Mouse (Mus musculus): Measurements from ENCODE around the gene Cyp17a1. TPM values are rescaled to one million over a fixed set of nuclear protein-coding genes. Genes with fewer than 3 reads are reported as not detected.
A peak's percentile ranks its signal among the peaks of the same experiment; 100 is the strongest.

Gene Cyp17a1
- polyA plus RNA-seq, 1 experiment from 2014 or later = not detected

- peak within 1 kb of the TSS; percentile 60 for H3K4me2 ChIP-seq (ENCODE audit: low read length)
- H3K27ac ChIP-seq (ENCODE audit: low read depth, low read length) = peak within 1 kb of the TSS; percentile 74
- 2% methylated on average over 44 of the region's 44 CpGs for WGBS
- H3K27me3 ChIP-seq (replicated peaks; ENCODE audit: control insufficient read depth, insufficient read depth, low read length) = no peaks in the 10 kb centered on the region
- no peaks in the 10 kb centered on the region for H3K36me3 ChIP-seq (ENCODE audit: control insufficient read depth, insufficient read depth, low read length)
- peak within 1 kb of the TSS; percentile 87 for H3K9ac ChIP-seq (ENCODE audit: low read length)
- no peaks in the 10 kb centered on the region for H3K9me3 ChIP-seq (replicated peaks; ENCODE audit: control insufficient read depth, low read length)
- ATAC-seq (peak; percentile 97), DNase-seq (ENCODE audit: low spot score) (peak; percentile 95)
- peak within 1 kb of the TSS; percentile 65 for H3K4me3 ChIP-seq (ENCODE audit: low read depth, low read length)
- peaks cover 6% of the 10 kb centered on the region; the same call in 1 of the 2 replicates for H3K4me1 ChIP-seq (ENCODE audit: control insufficient read depth, insufficient read depth, low read length)
Observed at GRCm38 (mm10) chr19:46689460-46690372, 16.7 kb upstream of the Cyp17a1 start, which contains the start of gene Borcs7. Gene Borcs7 (plus strand): TSS chr19:46689906.

GRCm38 (mm10) chr19:46679720-46680383, 6.9 kb upstream of the Cyp17a1 start:
- DNase-seq (ENCODE audit: low spot score) (no peak), ATAC-seq (no peak)
- WGBS = 74% methylated on average over 12 of the region's 12 CpGs
- H3K27ac ChIP-seq (ENCODE audit: low read depth, low read length) = no peak overlapping the region
- H3K4me3 ChIP-seq (ENCODE audit: low read depth, low read length) = no peak overlapping the region
- no peaks in the 10 kb centered on the region for H3K27me3 ChIP-seq (replicated peaks; ENCODE audit: control insufficient read depth, insufficient read depth, low read length)
- no peaks in the 10 kb centered on the region for H3K36me3 ChIP-seq (ENCODE audit: control insufficient read depth, insufficient read depth, low read length)
- no peak overlapping the region for H3K4me2 ChIP-seq (ENCODE audit: low read length)
- H3K4me1 ChIP-seq (ENCODE audit: control insufficient read depth, insufficient read depth, low read length) = no peaks in the 10 kb centered on the region
- no peak overlapping the region for H3K9ac ChIP-seq (ENCODE audit: low read length)
- no peaks in the 10 kb centered on the region for H3K9me3 ChIP-seq (replicated peaks; ENCODE audit: control insufficient read depth, low read length)

- no peak overlapping the region for H3K4me3 ChIP-seq (ENCODE audit: low read depth, low read length)
- no peaks in the 10 kb centered on the region for H3K27me3 ChIP-seq (replicated peaks; ENCODE audit: control insufficient read depth, insufficient read depth, low read length)
- no peak for ATAC-seq
- no peaks in the 10 kb centered on the region for H3K36me3 ChIP-seq (ENCODE audit: control insufficient read depth, insufficient read depth, low read length)
- no peaks in the 10 kb centered on the region for H3K9me3 ChIP-seq (replicated peaks; ENCODE audit: control insufficient read depth, low read length)
- H3K4me1 ChIP-seq (ENCODE audit: control insufficient read depth, insufficient read depth, low read length) = no peaks in the 10 kb centered on the region
- 79% methylated on average over 3 of the region's 3 CpGs for WGBS
- H3K27ac ChIP-seq (ENCODE audit: low read depth, low read length) = no peak overlapping the region
- no peak overlapping the region for H3K4me2 ChIP-seq (ENCODE audit: low read length)
- no peak for DNase-seq (ENCODE audit: low spot score)
- no peak overlapping the region for H3K9ac ChIP-seq (ENCODE audit: low read length)
Observed at GRCm38 (mm10) chr19:46675641-46676040, 2.7 kb upstream of the Cyp17a1 start.

DNA sequence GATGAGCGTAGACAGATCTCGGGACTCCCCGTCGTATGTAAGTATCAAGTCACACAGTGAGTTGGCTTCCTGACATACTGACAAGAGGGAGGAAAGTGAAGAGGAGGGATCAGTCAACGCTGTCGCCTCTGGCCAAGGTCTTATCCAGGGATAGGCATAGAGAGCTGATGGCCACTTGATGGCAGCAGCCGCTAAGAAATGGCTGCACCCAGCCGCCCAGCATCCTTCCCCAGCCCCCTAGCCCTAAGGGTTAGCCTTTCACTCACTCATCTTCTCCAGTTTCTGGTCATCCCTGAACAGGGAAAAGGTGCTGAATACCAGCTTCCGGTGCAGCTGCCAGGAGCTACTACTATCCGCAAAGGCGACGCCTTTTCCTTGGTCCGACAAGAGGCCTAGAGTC, 2.3 kb downstream of the Cyp17a1 start:
- no peaks in the 10 kb centered on the region for H3K4me1 ChIP-seq (ENCODE audit: control insufficient read depth, insufficient read depth, low read length)
- H3K4me3 ChIP-seq (ENCODE audit: low read depth, low read length) = no peak overlapping the region
- 32% methylated on average over 13 of the region's 13 CpGs for WGBS
- 0 out of 2 replicates have a peak, but pooled peaks have one; percentile 42 for ATAC-seq
- no peak overlapping the region for H3K4me2 ChIP-seq (ENCODE audit: low read length)
- no peak overlapping the region for H3K9ac ChIP-seq (ENCODE audit: low read length)
- no peaks in the 10 kb centered on the region for H3K9me3 ChIP-seq (replicated peaks; ENCODE audit: control insufficient read depth, low read length)
- no peak overlapping the region for H3K27ac ChIP-seq (ENCODE audit: low read depth, low read length)
- DNase-seq (ENCODE audit: low spot score) = peak; percentile 68
- no peaks in the 10 kb centered on the region for H3K27me3 ChIP-seq (replicated peaks; ENCODE audit: control insufficient read depth, insufficient read depth, low read length)
- H3K36me3 ChIP-seq (ENCODE audit: control insufficient read depth, insufficient read depth, low read length) = no peaks in the 10 kb centered on the region

DNA sequence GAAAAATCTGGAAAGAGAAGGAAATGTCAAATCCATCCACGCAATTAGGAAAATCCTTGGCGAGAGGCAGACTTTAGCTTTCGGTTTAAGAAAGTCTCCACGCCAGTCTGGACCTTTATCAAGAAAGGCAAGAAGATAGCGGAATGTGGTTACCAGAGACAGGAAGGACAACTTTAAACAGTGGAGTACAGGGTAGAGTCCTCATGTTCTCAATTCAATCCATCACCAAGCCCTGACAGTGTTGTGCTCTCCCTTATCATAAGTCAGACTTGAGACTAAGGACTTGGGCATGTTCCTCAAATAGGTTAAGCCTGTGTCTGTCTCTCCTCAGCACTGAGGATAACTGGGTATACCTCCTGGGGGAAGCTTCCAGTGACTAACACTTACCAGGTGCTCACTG, 3.2 kb downstream of the Cyp17a1 start:
- Histone ChIP-seq H3K27me3 (replicated peaks; ENCODE audit: control insufficient read depth, insufficient read depth, low read length) (no peaks in the 10 kb centered on the region), H3K4me3 (ENCODE audit: low read depth, low read length) (no peak overlapping the region), H3K4me2 (ENCODE audit: low read length) (no peak overlapping the region), H3K27ac (ENCODE audit: low read depth, low read length) (no peak overlapping the region), H3K9me3 (replicated peaks; ENCODE audit: control insufficient read depth, low read length) (no peaks in the 10 kb centered on the region), H3K4me1 (ENCODE audit: control insufficient read depth, insufficient read depth, low read length) (peaks cover 4% of the 10 kb centered on the region; the same call in 1 of the 2 replicates), H3K36me3 (ENCODE audit: control insufficient read depth, insufficient read depth, low read length) (no peaks in the 10 kb centered on the region), H3K9ac (ENCODE audit: low read length) (no peak overlapping the region)
- ATAC-seq = no peak
- 90% methylated on average over 5 of the region's 5 CpGs for WGBS
- DNase-seq (ENCODE audit: low spot score) = no peak

DNA sequence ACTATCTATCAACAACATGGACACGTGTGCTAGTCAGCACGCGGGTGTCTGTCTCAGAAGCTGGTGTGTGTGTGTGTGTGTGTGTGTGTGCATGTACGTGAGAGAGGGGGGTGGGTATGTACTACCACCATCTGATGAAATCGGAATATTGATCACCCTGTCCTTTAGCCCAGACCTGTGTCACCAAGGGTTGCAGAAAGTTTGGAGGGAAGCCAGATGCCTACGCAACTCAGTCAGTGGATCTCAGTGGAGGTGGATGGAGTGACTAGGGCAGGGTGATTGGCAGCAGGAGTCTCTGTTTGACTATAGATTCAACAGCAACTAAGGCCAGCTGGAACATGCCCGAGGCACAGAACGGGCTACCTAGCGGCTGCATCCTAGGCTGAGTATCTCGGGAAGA, 4.7 kb downstream of the Cyp17a1 start:
- no peaks in the 10 kb centered on the region for H3K27me3 ChIP-seq (replicated peaks; ENCODE audit: control insufficient read depth, insufficient read depth, low read length)
- no peak overlapping the region for H3K9ac ChIP-seq (ENCODE audit: low read length)
- no peaks in the 10 kb centered on the region for H3K9me3 ChIP-seq (replicated peaks; ENCODE audit: control insufficient read depth, low read length)
- no peak overlapping the region for H3K4me3 ChIP-seq (ENCODE audit: low read depth, low read length)
- H3K4me2 ChIP-seq (ENCODE audit: low read length) = no peak overlapping the region
- ATAC-seq (no peak), DNase-seq (ENCODE audit: low spot score) (no peak)
- no peak overlapping the region for H3K27ac ChIP-seq (ENCODE audit: low read depth, low read length)
- no peaks in the 10 kb centered on the region for H3K36me3 ChIP-seq (ENCODE audit: control insufficient read depth, insufficient read depth, low read length)
- H3K4me1 ChIP-seq (ENCODE audit: control insufficient read depth, insufficient read depth, low read length) = peaks cover 4% of the 10 kb centered on the region; the same call in 1 of the 2 replicates
- 87% methylated on average over 10 of the region's 10 CpGs for WGBS

GRCm38 (mm10) chr19:46667300-46667699, 5.7 kb downstream of the Cyp17a1 start:
- Histone ChIP-seq H3K9me3 (replicated peaks; ENCODE audit: control insufficient read depth, low read length) (no peaks in the 10 kb centered on the region), H3K27me3 (replicated peaks; ENCODE audit: control insufficient read depth, insufficient read depth, low read length) (no peaks in the 10 kb centered on the region), H3K4me3 (ENCODE audit: low read depth, low read length) (no peak overlapping the region), H3K36me3 (ENCODE audit: control insufficient read depth, insufficient read depth, low read length) (no peaks in the 10 kb centered on the region), H3K27ac (ENCODE audit: low read depth, low read length) (no peak overlapping the region), H3K9ac (ENCODE audit: low read length) (no peak overlapping the region), H3K4me1 (ENCODE audit: control insufficient read depth, insufficient read depth, low read length) (peaks cover 4% of the 10 kb centered on the region; the same call in 1 of the 2 replicates), H3K4me2 (ENCODE audit: low read length) (no peak overlapping the region)
- WGBS = 76% methylated on average over 11 of the region's 11 CpGs
- no peak for DNase-seq (ENCODE audit: low spot score)
- ATAC-seq = no peak

- DNase-seq (ENCODE audit: low spot score) = peak; percentile 47
- H3K4me2 ChIP-seq (ENCODE audit: low read length) = no peak overlapping the region
- H3K4me1 ChIP-seq (ENCODE audit: control insufficient read depth, insufficient read depth, low read length) = peaks cover 4% of the 10 kb centered on the region; the same call in 1 of the 2 replicates
- H3K36me3 ChIP-seq (ENCODE audit: control insufficient read depth, insufficient read depth, low read length) = no peaks in the 10 kb centered on the region
- WGBS = 38% methylated on average over 7 of the region's 7 CpGs
- H3K27me3 ChIP-seq (replicated peaks; ENCODE audit: control insufficient read depth, insufficient read depth, low read length) = no peaks in the 10 kb centered on the region
- peak; percentile 40; the same call in 1 of the 2 replicates for ATAC-seq
- no peak overlapping the region for H3K4me3 ChIP-seq (ENCODE audit: low read depth, low read length)
- no peak overlapping the region for H3K9ac ChIP-seq (ENCODE audit: low read length)
- no peaks in the 10 kb centered on the region for H3K9me3 ChIP-seq (replicated peaks; ENCODE audit: control insufficient read depth, low read length)
- no peak overlapping the region for H3K27ac ChIP-seq (ENCODE audit: low read depth, low read length)
Observed at GRCm38 (mm10) chr19:46665474-46665873, 7.5 kb downstream of the Cyp17a1 start.

Measured in forebrain, embryonic 14.5 days (tissue).